Mouse (Mus musculus) heart, adult 2 months (tissue): ENCODE data around the gene Zbtb7a. TPM values are rescaled to one million over a fixed set of nuclear protein-coding genes. Genes with fewer than 3 reads are reported as not detected.

ENCODE experiments used
- DNase-seq, 2 experiments: peaks; one replicate each; pipeline ENCODE4 v3.0.0; 2021
- H3K27ac ChIP-seq: fragments of 200-600 bp; 2 replicates; pipeline ENCODE4 v1.8.1; 2022
- H3K27me3 ChIP-seq: fragments of 200-500 bp; 2 replicates; pipeline ENCODE4 v1.6.1; 2012; ENCODE audit warnings: mild to moderate bottlenecking, low read length, inconsistent platforms, mixed read lengths; ENCODE audit not compliant: control insufficient read depth, insufficient read depth
- H3K36me3 ChIP-seq: fragments of 200-500 bp; 2 replicates; pipeline ENCODE4 v1.6.1; 2012; ENCODE audit warnings: low read length, inconsistent platforms; ENCODE audit not compliant: control insufficient read depth, insufficient read depth
- H3K4me1 ChIP-seq: fragments of 200-500 bp; 2 replicates; pipeline ENCODE4 v1.6.1; 2011; ENCODE audit warnings: low read length; ENCODE audit not compliant: control insufficient read depth, insufficient read depth
- H3K4me3 ChIP-seq: fragments of 200-600 bp; 2 replicates; pipeline ENCODE4 v1.8.1; 2022
- H3K79me2 ChIP-seq: fragments of 200-500 bp; replicated peaks from 2 replicates; pipeline ENCODE4 v1.6.1; 2012; ENCODE audit warnings: mild to moderate bottlenecking, inconsistent platforms, low read length, moderate library complexity, mixed read lengths; ENCODE audit not compliant: control insufficient read depth, insufficient read depth
- H3K9ac ChIP-seq: fragments of 200-500 bp; 2 replicates; pipeline ENCODE4 v1.6.1; 2012; ENCODE audit warnings: low read depth, mild to moderate bottlenecking, control low read depth, inconsistent platforms, low read length, mixed read lengths
- CTCF ChIP-seq: fragments of 200-600 bp; IDR thresholded peaks from 2 replicates; pipeline ENCODE4 v1.8.1; 2022; ENCODE audit warnings: antibody characterized with exemption, mild to moderate bottlenecking, moderate library complexity
- EP300 ChIP-seq: fragments of 200-500 bp; IDR thresholded peaks from 2 replicates; pipeline ENCODE4 v1.6.1; 2011; ENCODE audit warnings: low read depth, low read length, control low read depth; ENCODE audit not compliant: insufficient read depth
- POLR2A ChIP-seq: fragments of 200-500 bp; IDR thresholded peaks from 2 replicates; pipeline ENCODE4 v1.6.1; 2011; ENCODE audit warnings: mild to moderate bottlenecking, low read depth, low read length, control low read depth; ENCODE audit not compliant: insufficient read depth
- WGBS: fragments of 180-500 bp; shearing (Covaris S2); methylation state at CpG from one replicate; pipeline ENCODE4 v1.1.7; 2018; 5-methylcytosine and 5-hydroxymethylcytosine counted together
- intact Hi-C: fragments of 180-260 bp; cut with DNase I; formaldehyde crosslinking; loops from one replicate; pipeline ENCODE4 v1.15.1; 2025
- long read RNA-seq: library from polyadenylated mRNA; stranded (forward); transcript quantifications from one replicate; pipeline ENCODE4 v2.0.0, GENCODE M21; 2021
- polyA plus RNA-seq: library from polyadenylated mRNA; depleted of rRNA; stranded (reverse); fragments of >200 nt; gene quantifications from 2 replicates; pipeline ENCODE4 v1.2.3, GENCODE M21; 2012; rRNA removed
- total RNA-seq, 2 experiments: library from RNA; stranded (reverse); gene quantifications; 2 replicates each; pipeline ENCODE4 v1.2.3; 2021

Gene Zbtb7a
- total RNA-seq: 10 to 100 TPM; 35.2 to 41.4 TPM
- polyA plus RNA-seq: 16.1 and 20.6 TPM in 2 replicates
- long read RNA-seq, partial matches to known transcripts: 2 of 32 reads
- long read RNA-seq, other reads (novel, unspliced or antisense): 28 of 32 reads

DNA sequence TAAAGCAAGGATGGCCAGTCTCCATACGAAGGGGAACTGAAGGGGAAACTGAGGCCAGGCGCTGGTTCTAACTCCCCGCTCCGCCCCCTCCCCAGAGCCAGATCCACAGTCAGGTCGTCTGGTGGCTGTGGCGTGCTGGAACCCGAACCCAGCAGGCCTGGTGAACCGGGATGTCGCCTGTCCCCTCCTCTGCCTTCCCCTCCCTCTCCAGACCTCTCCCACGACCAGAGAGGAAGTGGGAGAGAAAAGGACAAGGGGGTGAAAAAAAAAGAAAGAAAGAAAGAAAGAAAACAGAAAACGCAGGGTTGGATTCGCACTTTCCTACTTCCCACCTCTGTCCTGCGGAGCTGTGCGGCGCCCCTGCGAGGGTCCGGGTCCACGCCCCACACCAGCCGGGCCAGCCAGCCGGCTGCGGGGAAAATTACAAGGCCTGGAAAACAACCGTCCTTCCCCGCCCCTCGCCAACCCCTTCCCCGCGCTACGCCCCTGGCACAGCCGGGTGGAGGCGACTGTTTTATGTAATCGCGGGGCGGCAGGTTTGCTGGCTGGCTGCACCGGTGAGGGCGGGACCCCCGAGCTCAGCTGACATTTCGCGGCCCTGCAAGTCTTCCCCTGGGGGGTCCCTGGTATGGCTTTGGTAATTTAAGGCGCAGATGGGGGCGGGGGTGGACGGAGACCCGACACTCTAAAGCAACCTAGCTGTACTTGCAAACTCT lies at the start of gene Zbtb7a:
Zbtb7a (plus strand) TSS at position 255 of the 716 bp plus-strand sequence.
- WGBS: 6% methylated on average over 41 of the region's 41 CpGs
- H3K4me3 ChIP-seq: peak within 1 kb of the TSS; percentile 88
- TF ChIP-seq CTCF (no peak), EP300 (no peak), POLR2A (no peak)
- peaks cover 10% of the 10 kb centered on the region for H3K79me2 ChIP-seq
- H3K4me1 ChIP-seq: peaks cover 13% of the 10 kb centered on the region
- peak within 1 kb of the TSS; percentile 98 for H3K27ac ChIP-seq
- no peaks in the 10 kb centered on the region for H3K27me3 ChIP-seq
- DNase-seq: peak; percentile 55 to 66
- peak within 1 kb of the TSS; percentile 97 for H3K9ac ChIP-seq
- H3K36me3 ChIP-seq: no peaks in the 10 kb centered on the region
- intact Hi-C loops: no loop called here

DNA sequence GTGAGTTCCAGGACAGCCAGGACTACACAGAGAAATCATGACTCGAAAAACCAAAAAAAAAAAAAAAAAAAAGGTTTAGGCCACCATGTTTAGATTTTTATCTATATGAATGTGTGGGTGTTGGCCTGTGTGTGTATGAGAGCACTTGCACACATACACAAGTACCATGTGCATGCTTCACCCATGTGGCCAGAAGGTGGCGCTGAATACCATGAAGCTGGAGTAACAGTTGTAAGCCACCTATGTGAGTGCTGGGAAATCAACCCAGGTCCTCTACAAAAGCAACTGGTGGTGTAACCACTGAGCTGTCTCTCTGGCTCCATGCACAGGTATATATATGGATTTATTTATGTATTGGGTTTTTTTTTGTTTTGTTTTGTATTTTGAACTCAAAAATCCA lies 48.0 kb upstream of the Zbtb7a start:
- intact Hi-C loops: loop anchor here (2.0 kb wide), 1 partner anchor 88 kb away; no protein-coding TSS in a partner anchor
- Histone ChIP-seq H3K79me2 (no peaks in the 10 kb centered on the region), H3K27ac (no peak overlapping the region), H3K36me3 (no peaks in the 10 kb centered on the region), H3K4me1 (no peaks in the 10 kb centered on the region), H3K4me3 (no peak overlapping the region), H3K9ac (no peak overlapping the region), H3K27me3 (no peaks in the 10 kb centered on the region)
- no peak for TF ChIP-seq EP300
- no peak for TF ChIP-seq POLR2A
- peak; percentile 60 for TF ChIP-seq CTCF
- 50% methylated on average over 2 of the region's 2 CpGs for WGBS
- DNase-seq: no peak

DNA sequence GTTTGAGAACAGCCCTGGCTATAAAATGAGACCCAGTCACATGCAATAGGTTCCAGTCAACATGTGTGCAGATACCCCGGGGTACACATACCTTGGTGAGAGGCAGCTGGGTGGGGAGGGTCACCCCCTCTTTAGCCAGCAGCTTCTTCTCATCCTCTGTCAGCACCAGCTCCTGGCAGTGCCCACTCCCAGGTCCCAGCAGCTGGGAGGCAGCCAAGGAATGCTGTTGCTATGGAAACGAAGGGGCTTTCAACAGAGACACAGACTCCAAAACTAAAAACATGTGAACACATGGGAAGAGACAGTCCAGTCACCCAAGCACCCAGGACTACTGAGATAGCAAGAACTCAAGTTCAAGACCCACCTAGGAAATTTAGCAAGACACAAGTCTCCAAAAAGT lies 45.8 kb upstream of the Zbtb7a start:
- WGBS: 38% methylated on average over 2 of the region's 2 CpGs
- Histone ChIP-seq H3K4me1 (no peaks in the 10 kb centered on the region), H3K36me3 (no peaks in the 10 kb centered on the region), H3K27me3 (no peaks in the 10 kb centered on the region), H3K79me2 (no peaks in the 10 kb centered on the region), H3K4me3 (no peak overlapping the region), H3K27ac (no peak overlapping the region), H3K9ac (no peak overlapping the region)
- intact Hi-C loops: no loop called here
- no peak for DNase-seq
- TF ChIP-seq CTCF (no peak), EP300 (no peak), POLR2A (no peak)

DNA sequence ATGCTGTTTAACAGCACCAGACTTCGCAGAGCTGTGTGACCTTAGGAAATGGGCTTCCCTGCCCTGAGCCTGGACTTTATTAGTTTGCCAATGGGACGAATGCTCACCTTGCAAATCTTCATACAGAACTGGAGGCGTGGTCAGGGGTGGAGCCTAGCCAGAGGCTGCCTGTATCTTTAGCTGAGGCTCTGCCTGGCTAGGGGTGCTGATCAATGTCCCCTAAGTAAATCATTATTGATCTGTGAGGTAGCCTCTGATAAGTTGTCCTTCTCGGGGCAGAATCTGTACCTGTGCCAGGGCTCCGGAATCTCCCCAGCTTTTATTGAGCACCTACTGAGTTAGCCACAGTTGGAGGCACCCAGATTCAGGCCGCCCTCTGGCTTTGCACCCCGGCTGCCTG lies 44.4 kb upstream of the Zbtb7a start:
- intact Hi-C loops: no loop called here
- Histone ChIP-seq H3K79me2 (no peaks in the 10 kb centered on the region), H3K4me3 (no peak overlapping the region), H3K27ac (no peak overlapping the region), H3K4me1 (no peaks in the 10 kb centered on the region), H3K27me3 (no peaks in the 10 kb centered on the region), H3K9ac (no peak overlapping the region), H3K36me3 (no peaks in the 10 kb centered on the region)
- no peak for TF ChIP-seq EP300
- no peak for TF ChIP-seq POLR2A
- no peak for TF ChIP-seq CTCF
- WGBS: 73% methylated on average over 7 of the region's 7 CpGs
- no peak for DNase-seq

DNA sequence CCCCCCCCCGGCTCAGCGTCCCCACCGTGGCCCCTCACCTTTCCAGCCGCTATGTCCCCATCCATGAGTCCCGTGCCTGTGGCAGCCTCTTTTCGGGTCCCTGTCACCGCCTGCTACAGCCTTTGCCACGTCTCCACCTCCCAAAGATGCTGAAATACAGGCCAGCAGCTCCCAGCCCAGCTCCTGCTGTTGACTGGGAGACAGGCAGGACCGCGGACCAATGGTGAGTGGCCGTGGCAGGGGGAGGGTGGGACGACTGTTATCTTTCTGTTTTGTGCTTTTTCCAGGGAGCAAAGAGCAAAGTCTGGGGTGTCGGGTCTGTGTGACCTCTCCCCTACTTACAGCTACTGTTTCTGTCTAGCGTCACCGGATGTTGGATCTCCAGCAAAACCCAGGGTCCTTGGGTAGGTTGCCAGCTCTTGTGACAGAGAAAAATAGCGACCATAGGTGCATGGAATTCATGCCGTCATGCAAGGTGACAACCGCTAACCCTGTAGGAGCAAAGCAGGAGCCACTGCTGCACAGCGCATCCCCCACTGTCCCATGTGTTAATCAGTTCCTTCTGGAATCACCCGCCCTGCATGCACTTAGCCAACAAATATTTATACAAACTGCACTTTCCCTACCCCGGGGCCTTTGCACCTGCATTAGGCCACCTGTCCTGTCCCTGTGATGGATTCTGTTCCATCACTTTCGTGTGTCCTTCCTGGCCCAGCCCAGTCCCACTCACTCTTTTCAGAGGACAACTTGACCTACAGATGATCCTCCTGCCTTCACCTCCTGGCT lies 42.4 kb upstream of the Zbtb7a start:
- H3K27me3 ChIP-seq: no peaks in the 10 kb centered on the region
- TF ChIP-seq CTCF: no peak
- no peak for TF ChIP-seq EP300
- no peak for TF ChIP-seq POLR2A
- no peak overlapping the region for H3K4me3 ChIP-seq
- no peak overlapping the region for H3K9ac ChIP-seq
- no peak overlapping the region for H3K27ac ChIP-seq
- peak; percentile 26 to 51 for DNase-seq
- H3K79me2 ChIP-seq: no peaks in the 10 kb centered on the region
- H3K4me1 ChIP-seq: no peaks in the 10 kb centered on the region
- 42% methylated on average over 22 of the region's 22 CpGs for whole genome bisulfite sequencing
- intact Hi-C loops: no loop called here
- no peaks in the 10 kb centered on the region for H3K36me3 ChIP-seq
